ENCODE assay signal across 22 mouse cellular contexts in the genomic region with DNA sequence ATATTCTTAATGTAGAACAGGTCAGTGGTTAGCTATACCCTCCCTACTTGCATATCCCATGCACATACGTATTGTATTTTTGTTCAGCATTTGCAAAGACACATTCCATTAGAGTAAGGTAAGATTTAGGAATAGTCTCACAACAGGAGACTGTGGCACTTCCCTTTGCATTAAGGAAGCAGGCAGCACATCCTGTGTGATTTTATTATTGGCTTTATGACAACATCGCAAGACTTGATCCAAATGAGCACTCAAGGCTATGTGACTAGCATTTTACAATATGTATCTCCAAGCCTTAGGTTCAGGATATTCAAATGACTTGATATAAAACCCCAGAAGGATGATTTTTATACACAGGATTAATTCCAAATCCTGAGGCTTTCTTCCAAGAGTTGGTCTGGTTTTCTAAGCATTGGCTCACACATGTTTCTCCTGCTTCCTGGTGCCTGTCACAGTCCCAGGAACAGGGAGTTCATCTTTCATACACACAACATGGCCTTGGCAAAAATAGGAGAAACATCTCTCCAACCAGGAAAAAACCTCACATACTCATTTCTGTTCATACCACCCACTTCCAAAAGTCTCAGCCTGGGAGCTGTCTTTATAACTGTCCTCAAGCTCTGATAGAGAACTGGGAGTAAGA.
A peak's percentile ranks its signal among the peaks of the same experiment; 100 is the strongest.
DNase-seq lines count a peak whose midpoint lies in the region; ATAC-seq and TF ChIP-seq lines count a peak whose summit lies in the region.
"Had no signal": no experiment of that assay in that cellular context is flagged by ENCODE, and none has a peak within 500 bp of the region (broad histone marks: within the 10 kb centered on the region; RNA-seq: fewer than 3 reads in every experiment).

No protein-coding gene starts in this region.

- H3K9me3 ChIP-seq in forebrain, postnatal 0 days (ENCODE audit: low read length): no peaks in the 10 kb centered on the region
- no peaks in the 10 kb centered on the region for H3K9me3 ChIP-seq in forebrain, embryonic 12.5 days
- no peaks in the 10 kb centered on the region for H3K9me3 ChIP-seq in heart, embryonic 12.5 days (replicated peaks)
- H3K9me3 ChIP-seq in lung, embryonic 16.5 days (ENCODE audit: control insufficient read depth, low read length): no peaks in the 10 kb centered on the region
- no peaks in the 10 kb centered on the region for H3K9me3 ChIP-seq in heart, postnatal 0 days (replicated peaks; ENCODE audit: control insufficient read depth, low read length)
- H3K9me3 ChIP-seq: megakaryocyte, embryonic 14.5 days; neural tube, embryonic 13.5 days had no signal

- WGBS in forebrain, postnatal 0 days: 66% methylated on average over 2 of the region's 2 CpGs
- WGBS in forebrain, embryonic 12.5 days: 90% methylated on average over 2 of the region's 2 CpGs
- whole genome bisulfite sequencing in heart, embryonic 12.5 days: 74% methylated on average over 2 of the region's 2 CpGs
- 76% methylated on average over 2 of the region's 2 CpGs for WGBS in lung, embryonic 16.5 days
- WGBS in heart, postnatal 0 days: 54% methylated on average over 2 of the region's 2 CpGs

- H3K4me2 ChIP-seq in forebrain, postnatal 0 days (ENCODE audit: low read depth): no peak overlapping the region
- no peak overlapping the region for H3K4me2 ChIP-seq in forebrain, embryonic 12.5 days
- H3K4me2 ChIP-seq in heart, embryonic 12.5 days: no peak overlapping the region
- no peak overlapping the region for H3K4me2 ChIP-seq in lung, embryonic 16.5 days (ENCODE audit: low read depth, low read length)
- no peak overlapping the region for H3K4me2 ChIP-seq in heart, postnatal 0 days (ENCODE audit: low read depth, low read length)
- H3K4me2 ChIP-seq: neural tube, embryonic 13.5 days had no signal

- no peak for TF ChIP-seq CTCF in forebrain, postnatal 0 days (IDR thresholded peaks at IDR 0.05; ENCODE audit: low read depth)
- no peak for TF ChIP-seq CTCF in heart, postnatal 0 days (IDR thresholded peaks at IDR 0.05; ENCODE audit: low read depth)

- DNase-seq in forebrain, postnatal 0 days: peak; percentile 41
- peak; percentile 38 to 49 for DNase-seq in heart, adult 9 months (ENCODE audit: low spot score in 2 of 2)
- no peak for DNase-seq in lung, adult 18-20 months
- no peak for DNase-seq in heart, postnatal 0 days (ENCODE audit: low spot score)
- DNase-seq in adrenal gland, adult 8-10 months: no peak
- DNase-seq: adrenal gland, postnatal 36 days; cerebellum, adult 8-10 months; gastrocnemius, postnatal 14 days; kidney, postnatal 10 days; layer of hippocampus, postnatal 36 days; liver; midbrain, embryonic 14.5 days; right cerebral cortex, adult 18-20 months; thymus, postnatal 36 days had no signal

- no peak overlapping the region for H3K9ac ChIP-seq in forebrain, postnatal 0 days
- H3K9ac ChIP-seq in forebrain, embryonic 12.5 days: no peak overlapping the region
- no peak overlapping the region for H3K9ac ChIP-seq in heart, embryonic 12.5 days
- H3K9ac ChIP-seq in lung, embryonic 16.5 days (ENCODE audit: low read length): no peak overlapping the region
- H3K9ac ChIP-seq in heart, postnatal 0 days (replicated peaks; ENCODE audit: low read depth, low read length): no peak overlapping the region
- H3K9ac ChIP-seq: neural tube, embryonic 13.5 days had no signal

- peak; percentile 65; the same call in 1 of the 2 replicates for TF ChIP-seq EP300 in heart, postnatal 0 days (IDR thresholded peaks at IDR 0.05; ENCODE audit: low read depth)

- H3K4me1 ChIP-seq in forebrain, postnatal 0 days (ENCODE audit: insufficient read depth): no peaks in the 10 kb centered on the region
- H3K4me1 ChIP-seq in forebrain, embryonic 12.5 days: no peaks in the 10 kb centered on the region
- H3K4me1 ChIP-seq in heart, embryonic 12.5 days (replicated peaks): no peaks in the 10 kb centered on the region
- H3K4me1 ChIP-seq in lung, embryonic 16.5 days (replicated peaks; ENCODE audit: control insufficient read depth, insufficient read depth, low read length): peaks cover 5% of the 10 kb centered on the region; the same call in 1 of the 2 replicates
- H3K4me1 ChIP-seq in heart, postnatal 0 days (ENCODE audit: control insufficient read depth, insufficient read depth): peaks cover 10% of the 10 kb centered on the region; the same call in 1 of the 2 replicates
- H3K4me1 ChIP-seq: megakaryocyte, embryonic 14.5 days; neural tube, embryonic 13.5 days had no signal

- ATAC-seq in forebrain, postnatal 0 days: peak; percentile 63; the same call in 1 of the 2 replicates
- no peak for ATAC-seq in forebrain, embryonic 12.5 days (ENCODE audit: low FRiP score)
- ATAC-seq in heart, embryonic 12.5 days (ENCODE audit: insufficient number of reproducible peaks, low FRiP score): no peak
- ATAC-seq in lung, embryonic 16.5 days (ENCODE audit: low read depth): 0 out of 2 replicates have a peak, but pooled peaks have one; percentile 24
- ATAC-seq in heart, postnatal 0 days (ENCODE audit: insufficient read depth, low read depth): peak; percentile 44; the same call in 1 of the 2 replicates
- ATAC-seq: hindbrain, embryonic 16.5 days; intestine, embryonic 16.5 days had no signal

- no peak overlapping the region for H3K27ac ChIP-seq in forebrain, postnatal 0 days (ENCODE audit: low read depth, low read length)
- no peak overlapping the region for H3K27ac ChIP-seq in forebrain, embryonic 12.5 days
- no peak overlapping the region for H3K27ac ChIP-seq in heart, embryonic 12.5 days (ENCODE audit: poor library complexity, severe bottlenecking)
- no peak overlapping the region for H3K27ac ChIP-seq in lung, embryonic 16.5 days (ENCODE audit: low read length)
- peak overlapping the region; percentile 32 for H3K27ac ChIP-seq in heart, postnatal 0 days (ENCODE audit: low read depth)
- H3K27ac ChIP-seq: neural tube, embryonic 13.5 days had no signal

- no peaks in the 10 kb centered on the region for H3K36me3 ChIP-seq in forebrain, postnatal 0 days (ENCODE audit: insufficient read depth)
- H3K36me3 ChIP-seq in forebrain, embryonic 12.5 days (replicated peaks): no peaks in the 10 kb centered on the region
- H3K36me3 ChIP-seq in heart, embryonic 12.5 days: no peaks in the 10 kb centered on the region
- no peaks in the 10 kb centered on the region for H3K36me3 ChIP-seq in lung, embryonic 16.5 days (ENCODE audit: control insufficient read depth, insufficient read depth, low read length)
- H3K36me3 ChIP-seq in heart, postnatal 0 days (replicated peaks; ENCODE audit: control insufficient read depth, insufficient read depth, low read length): no peaks in the 10 kb centered on the region
- H3K36me3 ChIP-seq: neural tube, embryonic 13.5 days had no signal

- H3K4me3 ChIP-seq in forebrain, postnatal 0 days (ENCODE audit: low read depth, low read length): no peak overlapping the region
- H3K4me3 ChIP-seq in forebrain, embryonic 12.5 days (replicated peaks): no peak overlapping the region
- H3K4me3 ChIP-seq in heart, embryonic 12.5 days: no peak overlapping the region
- H3K4me3 ChIP-seq in lung, embryonic 16.5 days (ENCODE audit: low read length): no peak overlapping the region
- H3K4me3 ChIP-seq in heart, postnatal 0 days (ENCODE audit: low read depth, low read length): no peak overlapping the region
- H3K4me3 ChIP-seq: megakaryocyte, embryonic 14.5 days; neural tube, embryonic 13.5 days had no signal

- H3K27me3 ChIP-seq in forebrain, postnatal 0 days (ENCODE audit: insufficient read depth, low read length): no peaks in the 10 kb centered on the region
- no peaks in the 10 kb centered on the region for H3K27me3 ChIP-seq in forebrain, embryonic 12.5 days
- H3K27me3 ChIP-seq in heart, embryonic 12.5 days (replicated peaks): no peaks in the 10 kb centered on the region
- no peaks in the 10 kb centered on the region for H3K27me3 ChIP-seq in lung, embryonic 16.5 days (ENCODE audit: control insufficient read depth, insufficient read depth, low read depth, low read length)
- no peaks in the 10 kb centered on the region for H3K27me3 ChIP-seq in heart, postnatal 0 days (ENCODE audit: control insufficient read depth, insufficient read depth, low read length)
- H3K27me3 ChIP-seq: CH12.LX; megakaryocyte, embryonic 14.5 days; neural tube, embryonic 13.5 days had no signal

Comparison
In these comparisons a context has a peak if more than half of its experiments do, and no peak if none do; other contexts are left out.
1. ATAC-seq: peak in forebrain, postnatal 0 days (single experiment), lung, embryonic 16.5 days (single experiment) and heart, postnatal 0 days (single experiment); none in forebrain, embryonic 12.5 days (single experiment) and heart, embryonic 12.5 days (single experiment).
2. DNase-seq: peak in forebrain, postnatal 0 days (single experiment) and heart, adult 9 months (2 of 2); none in lung, adult 18-20 months (0 of 2), heart, postnatal 0 days (single experiment) and adrenal gland, adult 8-10 months (single experiment).